Mouse (Mus musculus): Measurements from ENCODE around the gene Glb1l. TPM values are rescaled to one million over a fixed set of nuclear protein-coding genes. Genes with fewer than 3 reads are reported as not detected.

Gene Glb1l
- 15.8 and 23.2 TPM in 2 replicates for total RNA-seq (2023)

DNA sequence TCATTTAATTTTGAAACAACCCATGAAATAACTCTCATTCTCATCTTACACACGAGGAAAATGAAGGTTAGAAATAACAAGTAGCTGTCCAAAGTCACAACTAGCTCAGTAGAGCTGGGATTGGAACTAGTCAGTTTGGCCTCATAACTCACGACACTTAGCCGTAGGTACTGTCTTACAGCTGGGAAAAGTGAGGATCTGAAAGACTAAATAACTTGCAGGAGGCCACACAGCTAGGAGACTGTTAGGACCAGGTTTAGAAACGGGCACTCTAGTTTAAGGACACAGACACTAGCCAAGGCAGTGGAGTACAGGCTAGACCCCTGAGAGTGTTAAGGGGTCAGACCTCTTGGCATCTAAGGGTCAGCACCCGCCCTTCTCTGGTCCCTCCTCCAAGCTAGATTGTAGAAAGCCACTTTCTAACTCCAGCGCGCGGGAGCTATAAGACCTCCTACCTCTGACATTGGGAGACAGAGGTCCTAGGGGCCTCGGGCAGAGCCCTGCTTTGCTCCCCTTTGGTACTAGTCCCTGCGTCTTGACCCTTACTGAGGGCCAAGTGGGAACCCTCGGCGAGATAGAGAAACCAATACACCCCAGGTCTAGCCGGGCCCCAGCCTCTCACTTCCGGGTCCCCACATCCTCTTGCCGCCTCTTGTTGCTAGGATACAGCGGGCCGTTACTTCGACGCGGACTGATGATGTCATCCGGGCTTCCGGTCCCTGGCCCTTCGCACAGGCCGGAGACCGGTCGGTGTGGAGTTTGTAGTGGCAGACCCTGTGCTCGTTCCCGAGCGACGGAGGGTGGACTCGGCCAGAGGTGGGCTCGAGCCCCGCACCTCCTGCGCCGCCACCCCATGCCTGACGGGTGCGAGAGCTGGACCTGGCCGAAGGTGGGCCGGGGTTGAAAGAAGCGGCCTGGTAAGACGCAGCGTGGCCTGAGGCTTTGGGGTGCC is at the start of gene Glb1l, which contains the start of gene Stk16:
TSS of gene Glb1l (minus strand) at position 678 of the 952 bp plus-strand sequence.
TSS of gene Stk16 (plus strand) at position 703 of the 952 bp plus-strand sequence.

GRCm38 (mm10) chr1:75236117-75237050 is 25.8 kb upstream of the Glb1l start, which contains the start of gene Dnajb2:
Gene Dnajb2, plus strand, starts transcription at chr1:75236406.

GRCm38 (mm10) chr1:75231664-75232152 is 21.1 kb upstream of the Glb1l start, which contains the start of gene A630095N17Rik:
Gene A630095N17Rik, minus strand, starts transcription at chr1:75232102.

GRCm38 (mm10) chr1:75219531-75219930 is 8.9 kb upstream of the Glb1l start, which contains the start of gene Tuba4a:
Gene Tuba4a, minus strand, starts transcription at chr1:75219865.

DNA sequence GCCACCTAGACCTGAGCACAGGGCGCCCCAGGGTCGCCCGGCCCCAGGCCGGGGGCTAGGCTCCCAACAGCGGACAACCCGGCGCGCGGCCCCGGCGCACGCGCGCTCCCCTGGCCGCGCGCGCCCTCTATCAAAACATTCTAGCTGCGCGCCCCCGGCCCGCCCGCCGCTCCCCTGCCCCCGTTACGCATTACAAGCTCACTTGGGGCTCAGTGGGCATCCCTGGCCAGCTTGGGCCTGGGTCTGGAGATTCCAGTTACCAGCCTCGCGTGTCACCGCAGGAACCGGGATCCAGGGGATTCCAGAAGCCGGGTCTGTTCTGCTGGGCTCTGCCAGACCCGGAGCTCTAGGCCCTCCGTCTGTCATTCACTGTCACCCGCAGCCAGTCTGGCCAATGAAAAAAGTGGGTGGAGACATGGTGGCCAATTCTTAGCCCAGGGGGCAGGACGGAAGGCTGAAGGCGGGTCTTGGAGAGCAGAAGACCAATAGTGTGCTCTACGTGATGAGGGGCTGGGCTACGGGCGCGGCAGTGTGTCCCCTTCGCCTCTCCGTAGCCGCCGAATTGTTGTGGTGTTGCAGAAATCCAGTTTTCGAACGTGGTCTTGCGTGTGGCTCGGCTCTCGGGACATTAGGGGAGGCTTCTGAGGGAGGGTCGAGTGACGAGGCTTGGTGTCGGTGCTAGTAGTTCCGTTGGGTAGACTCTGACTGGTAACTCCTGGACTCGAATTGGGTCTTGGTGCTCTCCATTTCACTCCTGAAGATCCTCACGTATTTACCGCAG is 18.8 kb downstream of the Glb1l start, which contains the start of the genes Ankzf1 and Atg9a:
TSS of gene Ankzf1 (plus strand) at position 530 of the 781 bp plus-strand sequence.
TSS of gene Atg9a (minus strand) at position 575 of the 781 bp plus-strand sequence.

GRCm38 (mm10) chr1:75180105-75180590 is 30.5 kb downstream of the Glb1l start, which contains the start of gene Abcb6:
Gene Abcb6, minus strand, starts transcription at chr1:75180392.

DNA sequence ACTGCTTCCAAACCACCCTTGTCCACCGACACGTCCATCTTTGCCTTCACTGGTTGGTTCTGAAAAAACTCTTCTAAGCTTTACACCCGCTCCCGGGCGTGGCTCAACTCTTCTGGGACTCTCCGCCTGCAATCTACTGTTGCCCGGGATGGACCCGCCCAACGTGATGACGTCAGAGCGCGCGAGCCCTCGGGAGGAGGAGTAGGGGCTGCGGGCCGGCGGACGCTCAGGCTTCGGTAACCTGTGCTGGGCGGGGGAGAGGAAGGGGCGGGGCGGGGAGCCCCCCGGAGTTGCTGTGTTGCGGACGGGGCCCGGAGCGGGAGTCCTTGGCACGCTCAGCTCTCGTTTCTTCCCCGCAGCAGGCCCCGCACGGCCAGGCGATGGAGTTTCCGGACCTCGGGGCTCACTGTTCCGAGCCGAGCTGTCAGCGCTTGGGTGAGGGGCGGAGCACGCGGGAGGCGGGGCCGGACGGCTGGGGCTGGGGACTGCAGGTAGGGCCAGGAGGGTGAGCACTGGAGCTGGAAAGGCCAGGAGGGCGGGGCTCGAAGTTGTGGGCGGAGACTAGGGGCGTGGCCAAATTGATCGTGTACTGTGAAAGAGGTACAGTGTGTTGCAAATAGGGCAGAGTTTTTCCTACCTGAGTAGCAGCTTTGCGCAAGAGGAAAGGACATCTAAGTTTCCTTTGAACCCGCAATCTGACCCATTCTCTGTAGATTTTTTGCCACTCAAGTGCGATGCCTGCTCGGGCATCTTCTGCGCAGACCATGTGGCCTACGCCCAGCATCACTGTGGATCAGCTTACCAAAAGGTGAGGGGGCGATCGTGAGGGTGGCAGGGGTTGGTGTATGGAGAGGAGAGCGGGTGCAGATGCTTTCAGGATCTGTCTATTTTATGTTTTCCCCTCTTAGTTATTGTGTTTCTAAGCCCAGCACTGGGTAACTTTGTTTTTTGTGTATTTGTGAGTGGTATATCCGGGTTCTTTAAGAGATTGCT is 41.8 kb downstream of the Glb1l start, which contains the start of gene Zfand2b:
TSS of gene Zfand2b (plus strand) at position 175 of the 993 bp plus-strand sequence.

Other genes starting within 250 kb of the Glb1l start
- 7.6 and 8.1 TPM in 2 replicates for gene Nhej1, start 85.6 kb downstream of the Glb1l start, total RNA-seq (2023)
- 0.66 and 1.6 TPM in 2 replicates for gene Slc23a3, start 76.9 kb downstream of the Glb1l start, total RNA-seq (2023)
- 93.3 and 112 TPM in 2 replicates for gene Cnppd1, start 68.1 kb downstream of the Glb1l start, total RNA-seq (2023)
- 56.2 and 75.7 TPM in 2 replicates for gene Retreg2, start 68.0 kb downstream of the Glb1l start, total RNA-seq (2023)
- 49.3 and 60.3 TPM in 2 replicates for gene Zfand2b, start 42.2 kb downstream of the Glb1l start, total RNA-seq (2023)
- 3.5 and 3.7 TPM in 2 replicates for gene Abcb6, start 30.4 kb downstream of the Glb1l start, total RNA-seq (2023)
- 13.6 and 14.8 TPM in 2 replicates for gene Ankzf1, start 18.7 kb downstream of the Glb1l start, total RNA-seq (2023)
- gene Atg9a, start 18.6 kb downstream of the Glb1l start, total RNA-seq (2023): 83.0 and 94.0 TPM in 2 replicates
- gene Stk16, start within 50 bp of the Glb1l start, total RNA-seq (2023): 115 and 135 TPM in 2 replicates
- 402 and 434 TPM in 2 replicates for gene Tuba4a, start 9.1 kb upstream of the Glb1l start, total RNA-seq (2023)
- not detected in 2 replicates for gene A630095N17Rik, start 21.3 kb upstream of the Glb1l start, total RNA-seq (2023)
- gene Dnajb2, start 25.6 kb upstream of the Glb1l start, total RNA-seq (2023): 8.1 and 8.6 TPM in 2 replicates
- gene Ptprn, start 53.7 kb upstream of the Glb1l start, total RNA-seq (2023): not detected in 2 replicates
- gene Resp18, start 67.6 kb upstream of the Glb1l start, total RNA-seq (2023): not detected in 2 replicates
- 22.2 and 23.2 TPM in 2 replicates for gene Dnpep, start 107.2 kb upstream of the Glb1l start, total RNA-seq (2023)
- not detected in 2 replicates for gene Des, start 149.5 kb upstream of the Glb1l start, total RNA-seq (2023)
- 0.54 TPM in 1 of 2 replicates, not detected in the other for gene Speg, start 164.5 kb upstream of the Glb1l start, total RNA-seq (2023)
- 31.5 and 33.7 TPM in 2 replicates for gene Gmppa, start 225.1 kb upstream of the Glb1l start, total RNA-seq (2023)
- gene Asic4, start 239.6 kb upstream of the Glb1l start, total RNA-seq (2023): not detected in 2 replicates

Measured in neutrophil, adult 65 days (primary cell).